Mouse (Mus musculus): Measurements from ENCODE around the gene Tubal3.

GRCm38 (mm10) chr13:3891479-3892087 lies 26.5 kb upstream of the Tubal3 start:
- TF ChIP-seq TBP (conservative IDR thresholded peaks at IDR 0.05; ENCODE audit: low read depth, low read length) (no peak), EP300 (IDR thresholded peaks at IDR 0.05; ENCODE audit: low read length) (no peak), USF1 (IDR thresholded peaks at IDR 0.05; ENCODE audit: low read depth, low read length) (no peak), GABPA (IDR thresholded peaks at IDR 0.05; ENCODE audit: insufficient replicate concordance, low read depth, low read length) (no peak), HCFC1 (IDR thresholded peaks at IDR 0.05; ENCODE audit: low read depth, low read length) (no peak), CTCF (conservative IDR thresholded peaks at IDR 0.05 in 1 of 2, IDR thresholded peaks at IDR 0.05 in 1 of 2; ENCODE audit: low read depth in 2 of 2, low read length in 2 of 2) (no peak), BHLHE40 (IDR thresholded peaks at IDR 0.05; ENCODE audit: low read depth, low read length) (no peak), MXI1 (IDR thresholded peaks at IDR 0.05; ENCODE audit: low read depth, low read length) (no peak), SMC3 (IDR thresholded peaks at IDR 0.05; ENCODE audit: low read depth, low read length) (no peak), POLR2A (IDR thresholded peaks at IDR 0.05; ENCODE audit: low read depth, low read length) (no peak), CHD2 (IDR thresholded peaks at IDR 0.05; ENCODE audit: low read length) (no peak), E2F4 (IDR thresholded peaks at IDR 0.05; ENCODE audit: insufficient replicate concordance, low read depth, low read length) (no peak), MYC (IDR thresholded peaks at IDR 0.05; ENCODE audit: low read depth, low read length) (no peak)
